Mouse (Mus musculus) midbrain, postnatal 0 days (tissue): ENCODE data around the gene Fkbp8. TPM values are rescaled to one million over a fixed set of nuclear protein-coding genes. Genes with fewer than 3 reads are reported as not detected.
"Not testable (repeated sequence)": the region's sequence is repeated elsewhere in the genome, so short reads cannot be mapped to it uniquely, and the experiment has no call there.

Experiments used
- ATAC-seq: fragments of 200-750 bp; cut with Nextera tagmentation; 2 replicates; pipeline ENCODE4 v1.8.0; 2017; ENCODE audit warnings: moderate number of reproducible peaks, mild to moderate bottlenecking, moderate TSS enrichment, moderate library complexity; ENCODE audit not compliant: low FRiP score
- DNase-seq: peaks from one replicate; pipeline ENCODE4 v3.0.0-alpha.2; 2015; ENCODE audit warnings: low spot score
- H3K27ac ChIP-seq: fragments of 300-500 bp; sonication (generic); 2 replicates; pipeline ENCODE4 v1.5.1; 2014; ENCODE audit warnings: low read depth, mild to moderate bottlenecking, low read length, mixed read lengths
- H3K27me3 ChIP-seq: fragments of 300-500 bp; sonication (generic); 2 replicates; pipeline ENCODE4 v1.6.1; 2014; ENCODE audit warnings: low read length, control low read depth, mixed read lengths; ENCODE audit not compliant: insufficient read depth
- H3K36me3 ChIP-seq: fragments of 300-500 bp; sonication (generic); 2 replicates; pipeline ENCODE4 v1.6.1; 2014; ENCODE audit warnings: low read length, control low read depth, mixed read lengths; ENCODE audit not compliant: insufficient read depth
- H3K4me1 ChIP-seq: fragments of 300-500 bp; sonication (generic); 2 replicates; pipeline ENCODE4 v1.6.1; 2014; ENCODE audit warnings: mild to moderate bottlenecking, control low read depth, antibody characterized with exemption, low read length, mixed read lengths; ENCODE audit not compliant: insufficient read depth
- H3K4me2 ChIP-seq: fragments of 300-500 bp; sonication (generic); 2 replicates; pipeline ENCODE4 v1.6.1; 2014; ENCODE audit warnings: low read depth, mild to moderate bottlenecking, low read length, mixed read lengths; ENCODE audit not compliant: poor library complexity, severe bottlenecking
- H3K4me3 ChIP-seq: fragments of 300-500 bp; sonication (generic); 2 replicates; pipeline ENCODE4 v1.5.1; 2014; ENCODE audit warnings: low read depth, mild to moderate bottlenecking, low read length, moderate library complexity
- H3K9ac ChIP-seq: fragments of 300-500 bp; sonication (generic); replicated peaks from 2 replicates; pipeline ENCODE4 v1.6.1; 2014; ENCODE audit warnings: mild to moderate bottlenecking, low read length, moderate library complexity, mixed read lengths; ENCODE audit not compliant: poor library complexity, severe bottlenecking
- H3K9me3 ChIP-seq: fragments of 300-500 bp; sonication (generic); 2 replicates; pipeline ENCODE4 v1.6.1; 2016; ENCODE audit warnings: low read length, control low read depth
- CTCF ChIP-seq: IDR thresholded peaks from 2 replicates; pipeline ENCODE4 v1.5.1; 2016; ENCODE audit warnings: antibody characterized with exemption, mild to moderate bottlenecking
- WGBS: fragments of 180-500 bp; shearing (Covaris S2); extraction: QIAGEN DNeasy Blood & Tissue Kit; methylation state at CpG from one replicate; pipeline ENCODE4 v1.1.7; 2014; 5-methylcytosine and 5-hydroxymethylcytosine counted together
- polyA plus RNA-seq: library from polyadenylated mRNA; unstranded; fragments of >200 nt; fragmentation: Nextera tagmentation; extraction: Ambion mirVana; gene quantifications from 2 replicates; pipeline ENCODE4 v1.2.1, GENCODE M21; 2015
- total RNA-seq: library from RNA; depleted of rRNA; stranded (reverse); fragments of >200 nt; gene quantifications from 2 replicates; pipeline ENCODE4 v1.2.3, GENCODE M21; 2014

Fkbp8 gene
- total and polyA plus RNA-seq, 2 experiments from 2014 or later: 351 to 490 TPM

GRCm38 (mm10) chr8:70510228-70510915, 17.2 kb upstream of the Fkbp8 start, which contains the start of gene Uba52:
Uba52 (minus strand) TSS chr8:70510801.
- 2% methylated on average over 65 of the region's 74 CpGs for WGBS
- TF ChIP-seq CTCF: no peak
- H3K9ac ChIP-seq: peak within 1 kb of the TSS; percentile 77
- H3K4me3 ChIP-seq: peak within 1 kb of the TSS; percentile 69
- DNase-seq: peak; percentile 98
- peaks cover 10% of the 10 kb centered on the region; the same call in 1 of the 2 replicates for H3K36me3 ChIP-seq
- ATAC-seq: peak; percentile 89
- peak within 1 kb of the TSS; percentile 93 for H3K27ac ChIP-seq
- peaks cover 7% of the 10 kb centered on the region; the same call in 1 of the 2 replicates for H3K4me1 ChIP-seq
- no peaks in the 10 kb centered on the region for H3K9me3 ChIP-seq
- peak within 1 kb of the TSS; percentile 96 for H3K4me2 ChIP-seq
- no peaks in the 10 kb centered on the region for H3K27me3 ChIP-seq

- H3K27me3 ChIP-seq, H3K9me3 ChIP-seq, ATAC-seq, H3K4me1 ChIP-seq, H3K9ac ChIP-seq, H3K36me3 ChIP-seq, DNase-seq: not testable (repeated sequence)
- H3K27ac ChIP-seq: peak overlapping the region; percentile 93; the same call in 1 of the 2 replicates
- WGBS: 88% methylated on average over 6 of the region's 6 CpGs
- peak overlapping the region; percentile 69; the same call in 1 of the 2 replicates for H3K4me3 ChIP-seq
- H3K4me2 ChIP-seq: peak overlapping the region; percentile 96; the same call in 1 of the 2 replicates
Observed at GRCm38 (mm10) chr8:70511174-70511573, 16.4 kb upstream of the Fkbp8 start.

- Histone ChIP-seq H3K27ac (no peak overlapping the region), H3K4me1 (peaks cover 7% of the 10 kb centered on the region; the same call in 1 of the 2 replicates), H3K9ac (no peak overlapping the region), H3K4me3 (no peak overlapping the region), H3K27me3 (no peaks in the 10 kb centered on the region), H3K4me2 (no peak overlapping the region), H3K9me3 (no peaks in the 10 kb centered on the region), H3K36me3 (peaks cover 14% of the 10 kb centered on the region; the same call in 1 of the 2 replicates)
- DNase-seq (no peak), ATAC-seq (no peak)
- 98% methylated on average over 2 of the region's 2 CpGs for WGBS
- TF ChIP-seq CTCF: no peak
Observed at GRCm38 (mm10) chr8:70511770-70512169, 15.8 kb upstream of the Fkbp8 start.

- no peak overlapping the region for H3K9ac ChIP-seq
- 93% methylated on average over 11 of the region's 11 CpGs for WGBS
- DNase-seq (no peak), ATAC-seq (no peak)
- H3K36me3 ChIP-seq: peaks cover 16% of the 10 kb centered on the region
- no peak overlapping the region for H3K4me2 ChIP-seq
- H3K27me3 ChIP-seq: no peaks in the 10 kb centered on the region
- H3K27ac ChIP-seq: no peak overlapping the region
- no peaks in the 10 kb centered on the region for H3K9me3 ChIP-seq
- no peak overlapping the region for H3K4me3 ChIP-seq
- peaks cover 7% of the 10 kb centered on the region; the same call in 1 of the 2 replicates for H3K4me1 ChIP-seq
- TF ChIP-seq CTCF: no peak
Observed at GRCm38 (mm10) chr8:70512253-70512903, 15.1 kb upstream of the Fkbp8 start.

GRCm38 (mm10) chr8:70513441-70513840, 14.1 kb upstream of the Fkbp8 start:
- H3K36me3 ChIP-seq: peaks cover 16% of the 10 kb centered on the region
- 65% methylated on average over 2 of the region's 2 CpGs for WGBS
- no peaks in the 10 kb centered on the region for H3K9me3 ChIP-seq
- H3K4me3 ChIP-seq: no peak overlapping the region
- no peaks in the 10 kb centered on the region for H3K27me3 ChIP-seq
- ATAC-seq (no peak), DNase-seq (no peak)
- peaks cover 7% of the 10 kb centered on the region; the same call in 1 of the 2 replicates for H3K4me1 ChIP-seq
- no peak overlapping the region for H3K9ac ChIP-seq
- H3K27ac ChIP-seq: no peak overlapping the region
- no peak for TF ChIP-seq CTCF
- H3K4me2 ChIP-seq: no peak overlapping the region
